Mouse (Mus musculus) liver, embryonic 12.5 days (tissue): ENCODE results near the gene Map3k3. TPM values are rescaled to one million over a fixed set of nuclear protein-coding genes. Genes with fewer than 3 reads are reported as not detected.
"Not testable (repeated sequence)": the region's sequence is repeated elsewhere in the genome, so short reads cannot be mapped to it uniquely, and the experiment has no call there.

ENCODE experiments used
- ATAC-seq: fragments of 200-750 bp; cut with Nextera tagmentation; 2 replicates; pipeline ENCODE4 v1.8.0; 2017; ENCODE audit warnings: moderate number of reproducible peaks, mild to moderate bottlenecking, moderate library complexity
- H3K27ac ChIP-seq: fragments of 300-500 bp; sonication (generic); 2 replicates; pipeline ENCODE4 v1.5.1; 2016; ENCODE audit warnings: mild to moderate bottlenecking
- H3K27me3 ChIP-seq: fragments of 300-500 bp; sonication (generic); replicated peaks from 2 replicates; pipeline ENCODE4 v1.6.1; 2016; ENCODE audit warnings: mild to moderate bottlenecking, moderate library complexity
- H3K36me3 ChIP-seq: fragments of 300-500 bp; sonication (generic); 2 replicates; pipeline ENCODE4 v1.6.1; 2016; ENCODE audit warnings: mild to moderate bottlenecking, moderate library complexity
- H3K4me1 ChIP-seq: fragments of 300-500 bp; sonication (generic); 2 replicates; pipeline ENCODE4 v1.6.1; 2016
- H3K4me2 ChIP-seq: fragments of 300-500 bp; sonication (generic); 2 replicates; pipeline ENCODE4 v1.6.1; 2016; ENCODE audit warnings: mild to moderate bottlenecking, moderate library complexity
- H3K4me3 ChIP-seq: fragments of 300-500 bp; sonication (generic); 2 replicates; pipeline ENCODE4 v1.5.1; 2016; ENCODE audit warnings: mild to moderate bottlenecking, moderate library complexity
- H3K9ac ChIP-seq: fragments of 300-500 bp; sonication (generic); 2 replicates; pipeline ENCODE4 v1.6.1; 2016; ENCODE audit warnings: mild to moderate bottlenecking, moderate library complexity
- H3K9me3 ChIP-seq: fragments of 300-500 bp; sonication (generic); replicated peaks from 2 replicates; pipeline ENCODE4 v1.6.1; 2016; ENCODE audit warnings: mild to moderate bottlenecking, moderate library complexity
- WGBS: fragments of 180-500 bp; shearing (Covaris S2); methylation state at CpG from one replicate; pipeline ENCODE4 v1.1.7; 2016; ENCODE audit not compliant: insufficient replicate concordance; 5-methylcytosine and 5-hydroxymethylcytosine counted together
- polyA plus RNA-seq: library from polyadenylated mRNA; unstranded; fragments of >200 nt; fragmentation: Nextera tagmentation; extraction: Ambion mirVana; gene quantifications from 2 replicates; pipeline ENCODE4 v1.2.1, GENCODE M21; 2016

Gene Map3k3
- polyA plus RNA-seq, 1 experiment from 2014 or later, result 11.2 TPM

DNA sequence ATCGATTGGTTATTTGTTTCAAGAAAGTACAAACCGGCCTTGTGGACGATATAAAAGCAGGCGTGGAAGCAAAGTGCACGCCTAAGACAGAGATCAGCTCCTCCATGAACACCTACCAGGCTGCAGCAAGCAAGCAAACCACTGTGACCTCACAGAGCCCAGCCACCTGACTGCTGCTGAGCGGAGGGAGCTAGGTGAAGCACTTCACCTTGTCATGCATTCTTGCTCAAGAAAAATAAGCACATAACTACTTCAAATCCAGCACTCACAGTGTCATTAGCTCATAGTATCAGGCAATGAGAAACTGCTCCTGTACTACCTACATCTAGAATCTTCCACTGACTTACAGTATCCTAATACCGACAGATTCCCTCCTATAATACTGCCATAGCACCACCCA is 115.6 kb downstream of the Map3k3 start:
- not testable (repeated sequence) for H3K9me3 ChIP-seq

DNA sequence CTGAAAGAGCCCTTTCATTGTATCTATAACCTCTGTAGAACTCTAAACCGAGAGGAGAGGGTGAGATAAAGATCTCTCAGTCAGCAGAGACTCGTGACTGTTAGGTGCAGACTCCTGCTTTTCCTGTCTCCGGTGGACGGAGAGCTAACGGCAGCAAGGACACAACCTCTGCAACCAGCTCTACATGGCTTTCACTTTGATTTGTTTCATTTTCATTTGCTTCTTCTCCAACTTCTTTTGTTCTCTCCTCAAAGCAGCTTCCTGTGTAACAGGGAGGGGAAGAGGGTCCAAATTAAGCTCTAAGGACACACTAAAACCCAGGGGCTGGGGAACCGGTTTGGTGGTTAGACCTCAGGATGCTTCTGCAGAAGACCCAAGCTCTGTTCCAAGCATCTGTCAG is 116.3 kb downstream of the Map3k3 start:
- Histone ChIP-seq H3K9ac (no peak overlapping the region), H3K27me3 (no peaks in the 10 kb centered on the region), H3K9me3 (no peaks in the 10 kb centered on the region), H3K4me1 (peaks cover 36% of the 10 kb centered on the region), H3K36me3 (peaks cover 94% of the 10 kb centered on the region), H3K27ac (peak overlapping the region; percentile 51; the same call in 1 of the 2 replicates), H3K4me2 (no peak overlapping the region; the same call in 1 of the 2 replicates), H3K4me3 (no peak overlapping the region)
- no peak for ATAC-seq
- WGBS, result 54% methylated on average over 6 of the region's 6 CpGs

More for the DNA sequence above, 115.6 kb downstream of the Map3k3 start:
- not testable (repeated sequence) for H3K4me3 ChIP-seq, H3K9ac ChIP-seq, H3K27me3 ChIP-seq, H3K27ac ChIP-seq, ATAC-seq, H3K4me2 ChIP-seq
- Histone ChIP-seq H3K36me3 (peaks cover 87% of the 10 kb centered on the region), H3K4me1 (peaks cover 41% of the 10 kb centered on the region)
- 84% methylated on average over 7 of the region's 7 CpGs for WGBS

DNA sequence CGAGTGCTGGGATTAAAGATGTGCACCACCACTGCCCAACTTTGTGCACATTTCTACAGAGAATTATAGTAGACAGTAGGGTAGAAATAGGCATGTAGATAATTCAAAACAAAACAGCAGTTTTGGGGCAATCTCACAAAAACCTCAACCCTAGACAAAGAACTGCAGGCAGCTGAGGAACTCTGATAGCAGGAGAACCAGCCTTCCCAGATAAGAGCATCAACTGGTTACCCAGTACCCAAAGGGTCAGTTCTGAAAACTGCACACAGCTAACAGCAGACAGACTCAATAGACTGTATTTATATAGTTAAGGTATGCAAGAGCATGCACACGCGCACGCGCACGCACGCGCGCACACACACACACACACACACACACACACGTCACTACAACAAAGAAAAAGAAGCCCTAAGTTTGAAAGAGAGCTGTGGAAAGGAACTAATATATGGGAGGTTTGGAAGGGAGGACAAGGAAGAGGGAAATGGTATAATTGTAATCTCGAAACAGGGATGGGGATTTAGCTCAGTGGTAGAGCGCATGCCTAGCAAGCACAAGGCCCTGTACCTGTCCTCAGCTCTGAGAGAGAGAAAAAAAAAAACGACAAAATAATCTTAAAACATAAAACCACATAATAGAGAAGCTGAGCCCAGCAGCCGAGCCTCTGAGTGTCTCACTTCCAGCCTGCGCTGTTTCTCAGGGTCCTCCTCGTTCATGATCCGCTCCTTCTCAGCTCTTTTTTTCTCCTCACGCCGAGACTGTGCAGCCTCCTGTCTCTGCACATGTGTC is 117.1 kb downstream of the Map3k3 start:
- peak; percentile 74 for ATAC-seq
- H3K9me3 ChIP-seq, result no peaks in the 10 kb centered on the region
- 71% methylated on average over 19 of the region's 19 CpGs for WGBS
- no peaks in the 10 kb centered on the region for H3K27me3 ChIP-seq
- peaks cover 93% of the 10 kb centered on the region for H3K36me3 ChIP-seq
- H3K4me1 ChIP-seq, result peaks cover 36% of the 10 kb centered on the region
- H3K4me3 ChIP-seq, result no peak overlapping the region
- H3K9ac ChIP-seq, result no peak overlapping the region
- peak overlapping the region; percentile 56; the same call in 1 of the 2 replicates for H3K27ac ChIP-seq
- no peak overlapping the region; the same call in 1 of the 2 replicates for H3K4me2 ChIP-seq

DNA sequence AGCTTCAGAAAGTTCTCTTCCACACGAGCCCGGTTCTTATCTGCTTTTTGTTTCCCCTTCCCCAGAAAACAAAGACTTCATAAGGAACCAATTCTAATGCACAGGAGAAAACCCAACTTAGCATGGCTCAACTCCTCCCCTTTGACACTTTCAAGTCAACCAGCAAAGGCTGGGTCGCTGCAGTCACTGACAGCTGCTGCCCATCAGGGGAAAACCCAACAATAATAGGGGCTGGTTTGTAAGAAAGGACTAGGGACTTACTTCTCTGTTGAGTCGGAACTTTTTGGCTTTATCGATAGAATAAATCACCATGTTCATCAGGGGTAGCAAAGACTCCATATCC is 117.7 kb downstream of the Map3k3 start, which contains the start of gene Strada:
Gene Strada (minus strand): TSS at position 46 of the 343 bp plus-strand sequence.
- Histone ChIP-seq H3K27ac (peak within 1 kb of the TSS; percentile 56; the same call in 1 of the 2 replicates), H3K9ac (no peak within 1 kb of the TSS)
- WGBS, result 58% methylated on average over 5 of the region's 5 CpGs

More for the DNA sequence above, 117.7 kb downstream of the Map3k3 start, which contains the start of gene Strada:
- no peak for ATAC-seq
- H3K4me2 ChIP-seq, result no peak within 1 kb of the TSS; the same call in 1 of the 2 replicates
- peaks cover 36% of the 10 kb centered on the region for H3K4me1 ChIP-seq
- H3K9me3 ChIP-seq, result no peaks in the 10 kb centered on the region
- no peak within 1 kb of the TSS for H3K4me3 ChIP-seq
- H3K36me3 ChIP-seq, result peaks cover 93% of the 10 kb centered on the region
- H3K27me3 ChIP-seq, result no peaks in the 10 kb centered on the region

Other genes with a start within 250 kb of the Map3k3 start
- gene Cyb561, start 131.3 kb upstream of the Map3k3 start, polyA plus RNA-seq, result 1.9 TPM in 2 replicates
- 0.07 TPM in 2 replicates for gene Ace, start 116.7 kb upstream of the Map3k3 start, polyA plus RNA-seq
- gene Ace3, start 89.9 kb upstream of the Map3k3 start, polyA plus RNA-seq, result not detected in 2 replicates
- gene Kcnh6, start 76.5 kb upstream of the Map3k3 start, polyA plus RNA-seq, result 0.06 and 0.08 TPM in 2 replicates
- gene Dcaf7, start 47.7 kb upstream of the Map3k3 start, polyA plus RNA-seq, result 41.5 and 43.0 TPM in 2 replicates
- 9.6 and 10.6 TPM in 2 replicates for gene Taco1, start 18.6 kb upstream of the Map3k3 start, polyA plus RNA-seq
- gene Gm10840, start 76.2 kb downstream of the Map3k3 start, polyA plus RNA-seq, result not detected in 2 replicates
- 109 and 112 TPM in 2 replicates for gene Limd2, start 76.2 kb downstream of the Map3k3 start, polyA plus RNA-seq
- gene Strada, start 117.6 kb downstream of the Map3k3 start, polyA plus RNA-seq, result 12.2 and 12.6 TPM in 2 replicates
- 53.9 and 56.6 TPM in 2 replicates for gene Ccdc47, start 131.7 kb downstream of the Map3k3 start, polyA plus RNA-seq
- 42.3 and 42.6 TPM in 2 replicates for gene Ddx42, start 132.3 kb downstream of the Map3k3 start, polyA plus RNA-seq
- 80.9 and 83.5 TPM in 2 replicates for gene Ftsj3, start 171.5 kb downstream of the Map3k3 start, polyA plus RNA-seq
- 219 and 221 TPM in 2 replicates for gene Psmc5, start 171.5 kb downstream of the Map3k3 start, polyA plus RNA-seq
- 52.4 and 55.2 TPM in 2 replicates for gene Smarcd2, start 188.4 kb downstream of the Map3k3 start, polyA plus RNA-seq
- gene Tcam1, start 192.1 kb downstream of the Map3k3 start, polyA plus RNA-seq, result 0.57 and 0.83 TPM in 2 replicates
- gene Gh, start 217.3 kb downstream of the Map3k3 start, polyA plus RNA-seq, result not detected in 2 replicates
- gene Cd79b, start 230.1 kb downstream of the Map3k3 start, polyA plus RNA-seq, result 4.2 and 5.3 TPM in 2 replicates